Mouse (Mus musculus) 3134 (cell line): ENCODE measurements around the gene Sos2.
A peak's percentile ranks its signal among the peaks of the same experiment; 100 is the strongest.
"Not testable (repeated sequence)": the region's sequence is repeated elsewhere in the genome, so short reads cannot be mapped to it uniquely, and the experiment has no call there.

Experiments
- DNase-seq: peaks from one replicate; pipeline ENCODE4 v3.0.0-alpha.2; 2011; ENCODE audit warnings: low spot score; ENCODE audit not compliant: insufficient read length; ENCODE audit errors: extremely low read depth

Sos2 gene

GRCm38 (mm10) chr12:69676157-69676556, 5.5 kb downstream of the Sos2 start:
- DNase-seq = no peak

DNA sequence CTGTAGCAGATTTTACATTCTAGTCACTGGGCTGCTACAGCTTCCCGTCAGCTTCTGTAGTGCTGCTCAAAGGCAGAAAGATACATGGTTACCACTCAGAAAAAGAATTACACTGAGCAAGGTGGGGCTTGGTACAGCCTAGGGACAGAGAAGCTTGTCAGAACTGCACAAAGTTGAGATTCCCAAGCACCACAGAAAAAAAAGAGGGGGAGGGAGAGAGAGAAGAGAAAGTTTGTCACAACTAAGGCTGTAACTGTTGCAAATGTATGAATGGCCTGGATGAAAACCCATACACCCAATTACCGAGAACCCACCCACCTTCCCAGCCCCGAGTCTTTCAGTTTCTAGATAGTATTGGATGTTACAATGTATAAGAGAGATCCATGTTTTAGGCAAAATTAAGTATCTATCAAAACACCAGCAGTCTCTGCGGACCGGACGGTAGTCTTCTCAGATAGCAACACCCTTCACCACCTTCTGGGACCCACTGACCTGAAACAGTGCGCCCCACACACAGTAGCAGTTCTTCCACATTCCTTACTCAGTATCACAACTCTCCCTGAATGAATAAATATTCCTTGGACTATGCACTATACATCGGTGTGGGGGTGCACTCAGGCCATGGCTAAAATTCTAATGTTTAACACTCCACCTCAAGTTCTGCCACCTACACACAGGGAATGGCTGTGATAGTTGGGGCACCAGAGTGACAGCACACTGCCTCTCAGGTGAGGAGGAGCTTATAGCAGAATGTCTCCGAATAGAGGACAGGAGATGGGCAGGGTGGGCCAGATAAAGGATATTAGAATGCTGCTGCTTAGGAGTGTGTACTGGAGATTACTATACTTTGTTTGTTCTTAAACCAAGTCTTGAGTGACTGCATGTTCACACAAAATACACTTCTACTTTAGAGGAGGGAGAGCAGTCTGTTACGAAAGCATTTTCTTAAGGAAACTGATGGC, 6.8 kb downstream of the Sos2 start:
- DNase-seq = no peak

DNA sequence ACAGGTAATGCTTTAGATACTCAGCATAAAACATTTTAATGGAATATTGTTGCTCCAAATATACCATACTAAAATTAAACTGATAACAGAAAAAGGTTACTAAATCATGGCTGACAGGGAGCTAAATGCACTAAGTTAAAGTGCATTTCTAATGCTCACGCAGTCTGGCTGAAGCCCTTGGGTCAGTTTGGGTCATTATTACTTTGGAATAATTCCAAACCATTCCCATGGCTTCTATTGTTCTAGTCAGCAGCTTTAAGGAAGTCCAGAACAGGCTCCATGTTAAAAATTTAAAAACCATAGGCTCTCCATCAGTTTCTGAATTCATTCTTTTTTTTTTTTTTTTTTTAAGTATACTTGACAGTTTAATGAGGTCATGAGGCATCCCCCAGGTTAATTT, 7.5 kb downstream of the Sos2 start:
- no peak for DNase-seq

GRCm38 (mm10) chr12:69666721-69667120, 14.9 kb downstream of the Sos2 start:
- no peak for DNase-seq

DNA sequence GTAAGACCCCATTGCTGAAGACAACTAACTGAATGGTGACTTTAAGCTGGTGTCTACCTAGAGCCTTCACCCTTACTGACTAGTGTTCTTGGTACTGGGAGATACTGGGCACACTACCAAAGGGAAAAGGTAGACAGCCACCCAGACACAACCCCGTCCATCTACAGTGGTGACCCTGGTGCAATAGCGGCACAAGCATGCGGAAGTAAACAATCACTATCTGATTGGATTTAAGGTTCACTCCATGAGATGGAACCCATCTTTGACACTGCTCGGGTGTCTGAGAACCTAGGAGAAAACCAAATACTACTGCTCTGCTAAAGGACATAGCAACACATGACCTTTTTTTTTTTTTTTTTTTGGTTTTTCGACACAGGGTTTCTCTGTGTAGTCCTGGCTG, 20.0 kb downstream of the Sos2 start:
- DNase-seq = no peak

DNA sequence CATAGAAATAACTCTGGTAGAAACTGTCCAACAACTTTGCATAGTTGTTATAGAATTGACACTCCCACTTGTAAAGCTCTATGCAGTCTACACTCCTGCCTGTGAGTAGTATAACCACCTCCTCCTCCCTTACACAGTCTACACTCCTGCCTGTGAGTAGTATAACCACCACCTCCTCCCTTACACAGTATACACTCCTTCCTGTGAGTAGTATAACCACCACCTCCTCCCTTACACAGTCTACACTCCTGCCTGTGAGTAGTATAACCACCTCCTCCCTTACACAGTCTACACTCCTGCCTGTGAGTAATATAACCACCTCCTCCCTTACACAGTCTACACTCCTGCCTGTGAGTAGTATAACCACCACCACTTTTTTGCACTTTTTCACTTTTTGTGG, 27.7 kb downstream of the Sos2 start:
- DNase-seq = not testable (repeated sequence)

- DNase-seq = no peak
Observed at GRCm38 (mm10) chr12:69649511-69649910, 32.1 kb downstream of the Sos2 start.

GRCm38 (mm10) chr12:69645821-69646616, 35.6 kb downstream of the Sos2 start:
- no peak for DNase-seq

GRCm38 (mm10) chr12:69644877-69645276, 36.8 kb downstream of the Sos2 start:
- no peak for DNase-seq

GRCm38 (mm10) chr12:69642877-69643276, 38.8 kb downstream of the Sos2 start:
- DNase-seq = no peak

- no peak for DNase-seq
Observed at GRCm38 (mm10) chr12:69634761-69635160, 46.9 kb downstream of the Sos2 start.

- not testable (repeated sequence) for DNase-seq
Observed at GRCm38 (mm10) chr12:69618590-69618989, 63.1 kb downstream of the Sos2 start.

DNA sequence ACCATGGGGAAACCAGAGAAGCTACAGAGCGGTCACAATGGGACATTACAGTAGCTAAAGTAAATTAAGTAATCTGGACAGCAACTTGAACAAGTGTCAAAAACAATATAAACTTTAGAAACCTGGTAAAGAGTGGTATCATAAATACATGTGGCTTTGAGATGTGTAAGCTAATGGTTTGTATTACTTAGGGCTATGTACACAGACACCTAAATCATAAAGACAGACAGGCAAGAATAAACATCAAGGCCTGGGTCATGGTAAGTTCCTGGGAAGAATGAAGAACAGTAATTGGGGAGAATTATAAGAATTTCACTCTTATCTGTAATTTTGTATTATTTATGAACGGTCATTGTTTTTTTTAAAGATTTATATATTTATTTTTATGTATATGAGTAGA, 77.3 kb downstream of the Sos2 start:
- no peak for DNase-seq

- DNase-seq = no peak
Observed at GRCm38 (mm10) chr12:69597446-69597845, 84.2 kb downstream of the Sos2 start.

- no peak for DNase-seq
Observed at GRCm38 (mm10) chr12:69593130-69593529, 88.5 kb downstream of the Sos2 start.

GRCm38 (mm10) chr12:69583270-69583629, 98.4 kb downstream of the Sos2 start:
- no peak for DNase-seq

- peak; percentile 87 for DNase-seq
Observed at GRCm38 (mm10) chr12:69582613-69583269, 98.9 kb downstream of the Sos2 start, which contains the start of gene Vcpkmt. Gene Vcpkmt (minus strand): TSS chr12:69583028.

GRCm38 (mm10) chr12:69582216-69582612, 99.4 kb downstream of the Sos2 start:
- no peak for DNase-seq

DNA sequence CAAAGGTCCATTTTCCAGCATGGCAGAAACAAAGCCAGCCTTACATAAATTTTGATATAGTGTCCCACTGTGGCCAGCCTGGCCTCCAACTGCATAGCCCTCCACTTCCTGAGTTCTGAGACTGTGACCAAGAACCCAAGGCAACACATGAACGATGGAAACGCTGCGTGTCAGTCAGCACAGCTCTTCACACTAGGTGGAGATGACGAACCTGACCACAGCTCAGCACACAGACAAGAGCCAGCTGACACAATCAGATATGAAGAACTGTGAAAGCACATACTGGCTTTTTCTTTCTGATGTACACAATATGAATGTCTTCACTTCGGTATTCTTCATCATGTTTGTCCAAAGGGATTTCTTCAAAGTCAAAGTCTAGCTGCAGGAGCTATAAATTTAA, 102.0 kb downstream of the Sos2 start:
- no peak for DNase-seq

DNA sequence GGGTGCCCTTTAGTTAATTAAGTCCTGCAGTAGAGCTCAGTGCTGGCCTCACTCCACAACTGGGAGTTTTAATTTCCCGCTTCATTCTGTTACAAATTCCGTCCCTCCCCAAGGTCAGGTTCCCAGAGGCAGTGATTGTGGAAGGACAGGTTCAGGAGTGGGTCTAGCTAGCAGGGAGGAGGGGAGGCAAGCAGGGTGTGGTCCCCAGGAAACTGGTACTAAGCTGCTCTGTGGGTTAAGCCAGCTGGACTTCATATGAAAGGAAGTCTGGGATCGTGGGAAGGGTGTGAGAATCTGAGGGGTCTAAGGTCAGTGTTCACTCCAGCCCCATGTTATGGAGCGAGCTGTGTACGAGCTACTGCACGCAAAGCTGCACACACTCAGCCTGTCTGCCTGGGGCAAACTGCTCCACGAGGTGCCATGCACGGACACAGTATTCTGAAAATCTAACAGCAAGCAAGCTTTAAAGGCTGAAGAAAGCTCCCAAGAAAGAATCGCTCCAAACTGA, 105.5 kb downstream of the Sos2 start:
- DNase-seq = no peak
